Mouse (Mus musculus) ES-Bruce4 (cell line): Measurements from ENCODE around the gene Gsc.

Experiments
- CTCF ChIP-seq: IDR thresholded peaks from one replicate; pipeline ENCODE4 v1.8.1; 2011; ENCODE audit warnings: low read depth, low read length
- EP300 ChIP-seq: IDR thresholded peaks from 2 replicates; pipeline ENCODE4 v1.6.1; 2011; ENCODE audit warnings: low read depth, low read length; ENCODE audit not compliant: insufficient read depth
- POLR2A ChIP-seq: IDR thresholded peaks from one replicate; pipeline ENCODE4 v1.8.1; 2011; ENCODE audit warnings: low read length; ENCODE audit not compliant: insufficient read depth

- TF ChIP-seq CTCF, result no peak
- TF ChIP-seq POLR2A, result no peak
- TF ChIP-seq EP300, result no peak
Measured at GRCm38 (mm10) chr12:104461372-104461771, 11.8 kb downstream of the Gsc start.
